Mouse (Mus musculus) common myeloid progenitor, adult 5-6 weeks (primary cell): ENCODE measurements at regions not wholly inside any gene's neighbourhood (a gene's known extent, or its start where the extent isn't known, plus 50 kb on each side); places are given as distances from the start of the nearest gene placed in this dataset.

ENCODE experiments used
- ATAC-seq: replicated peaks from 2 replicates; pipeline ENCODE4 v1.8.0; 2016; ENCODE audit warnings: low read depth, mild to moderate bottlenecking, moderate TSS enrichment, inconsistent platforms; ENCODE audit not compliant: poor library complexity, severe bottlenecking

DNA sequence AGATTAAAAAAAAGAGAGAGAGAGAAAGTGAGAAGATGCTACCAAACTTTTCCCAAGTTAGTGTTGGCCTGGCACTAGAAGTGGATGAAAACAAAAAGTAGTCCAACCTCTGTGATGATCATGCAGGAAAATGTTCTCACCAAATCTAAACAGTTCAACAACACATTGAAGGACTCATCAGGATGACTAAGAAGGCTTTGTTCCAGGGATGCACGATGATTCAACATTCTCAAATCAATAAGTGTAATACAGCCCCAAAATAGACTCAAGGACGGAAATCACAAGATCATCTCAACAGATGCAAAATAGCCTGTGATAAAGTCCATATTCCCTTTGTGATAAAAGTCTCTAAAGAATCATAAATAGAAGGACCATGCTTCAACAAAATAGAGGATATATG, 106.3 kb downstream of the Cysltr2 start:
- no peak for ATAC-seq

DNA sequence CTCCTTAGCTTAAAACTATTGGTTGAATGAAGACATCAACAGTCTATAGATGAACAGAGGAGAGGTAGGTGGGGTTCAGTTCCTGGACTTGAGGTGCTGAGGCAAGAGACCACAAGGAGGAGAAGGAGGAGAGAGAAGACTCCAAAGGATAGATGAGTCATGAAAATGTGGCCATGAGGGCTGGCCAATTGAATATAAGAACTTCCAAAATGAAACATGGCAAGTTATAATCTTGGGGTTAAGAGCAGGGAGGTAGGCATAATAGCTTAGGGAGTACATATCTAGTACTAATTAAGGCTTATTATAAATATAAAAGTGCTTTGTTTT, 109.9 kb downstream of the Cysltr2 start:
- ATAC-seq, result peak; percentile 52

DNA sequence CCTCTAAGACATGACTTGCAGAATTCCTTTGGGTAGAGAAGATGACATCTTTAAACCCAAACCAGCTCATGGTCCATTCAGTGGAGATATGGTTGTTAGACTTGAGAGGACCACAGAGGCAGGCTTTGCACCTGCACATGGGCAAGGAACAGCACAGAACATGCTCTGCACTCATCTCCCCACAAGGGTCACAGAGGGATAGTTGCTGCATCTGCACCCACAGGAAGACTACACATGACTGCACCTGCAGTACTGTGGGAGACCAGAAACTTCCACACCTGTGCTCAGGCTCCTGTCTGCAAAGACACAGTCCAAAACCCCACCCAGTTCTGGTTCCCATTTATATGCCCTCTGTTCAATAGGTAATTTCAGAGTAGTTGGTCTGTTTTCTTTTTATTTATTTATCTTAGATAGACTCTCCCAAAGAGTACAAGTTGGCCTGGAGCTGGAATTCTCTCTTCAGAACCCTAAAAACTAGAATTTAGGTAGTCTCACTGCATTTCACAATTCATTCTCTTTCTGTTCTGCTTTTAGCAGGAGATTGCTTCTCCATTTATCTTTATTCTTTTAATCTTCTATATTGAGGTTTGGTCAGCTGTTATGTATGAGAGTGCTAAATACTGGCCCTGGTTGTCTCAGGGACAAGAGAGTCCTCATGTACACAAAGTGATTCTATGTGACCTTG, 110.4 kb downstream of the Cysltr2 start:
- peak; percentile 52 for ATAC-seq

DNA sequence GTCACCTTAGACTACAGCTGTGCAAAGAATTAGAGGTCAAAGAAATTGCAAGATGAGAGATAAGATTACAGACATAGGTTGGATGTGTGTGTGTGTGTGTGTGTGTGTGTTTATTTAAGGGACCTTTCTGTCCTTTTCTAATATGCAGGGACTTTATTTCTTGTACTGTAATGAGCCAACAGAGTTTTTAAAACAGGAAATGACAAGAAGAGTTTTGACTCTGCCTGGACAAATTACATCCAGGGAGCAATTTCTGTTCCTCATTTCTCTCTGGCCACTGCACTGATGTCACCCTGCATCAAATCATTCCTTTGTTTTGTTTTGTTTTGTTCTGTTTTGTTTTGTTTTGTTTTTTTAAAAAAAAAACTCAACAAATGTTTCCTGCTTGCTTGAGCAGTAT, 115.3 kb downstream of the Cysltr2 start:
- peak; percentile 81 for ATAC-seq

DNA sequence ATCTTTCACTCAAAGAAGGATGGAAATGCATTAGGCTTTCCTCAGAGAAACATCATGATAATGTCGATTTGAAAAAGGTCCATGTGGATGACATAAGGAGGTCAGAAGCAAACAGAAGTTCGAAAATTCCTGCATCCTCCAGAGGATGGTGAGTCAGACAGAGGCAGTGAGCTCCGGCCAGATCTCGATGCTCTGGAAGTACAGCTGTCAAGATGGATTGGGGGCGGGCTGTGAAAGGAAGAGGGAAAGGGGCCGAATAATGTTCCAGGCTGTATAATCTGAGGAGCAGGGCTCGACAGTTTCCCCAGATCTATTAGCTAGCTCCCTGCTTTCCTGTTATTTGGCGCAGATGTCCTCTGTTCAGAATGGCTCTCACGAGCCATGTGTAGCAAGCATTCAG, 116.6 kb downstream of the Cysltr2 start:
- ATAC-seq, result no peak

DNA sequence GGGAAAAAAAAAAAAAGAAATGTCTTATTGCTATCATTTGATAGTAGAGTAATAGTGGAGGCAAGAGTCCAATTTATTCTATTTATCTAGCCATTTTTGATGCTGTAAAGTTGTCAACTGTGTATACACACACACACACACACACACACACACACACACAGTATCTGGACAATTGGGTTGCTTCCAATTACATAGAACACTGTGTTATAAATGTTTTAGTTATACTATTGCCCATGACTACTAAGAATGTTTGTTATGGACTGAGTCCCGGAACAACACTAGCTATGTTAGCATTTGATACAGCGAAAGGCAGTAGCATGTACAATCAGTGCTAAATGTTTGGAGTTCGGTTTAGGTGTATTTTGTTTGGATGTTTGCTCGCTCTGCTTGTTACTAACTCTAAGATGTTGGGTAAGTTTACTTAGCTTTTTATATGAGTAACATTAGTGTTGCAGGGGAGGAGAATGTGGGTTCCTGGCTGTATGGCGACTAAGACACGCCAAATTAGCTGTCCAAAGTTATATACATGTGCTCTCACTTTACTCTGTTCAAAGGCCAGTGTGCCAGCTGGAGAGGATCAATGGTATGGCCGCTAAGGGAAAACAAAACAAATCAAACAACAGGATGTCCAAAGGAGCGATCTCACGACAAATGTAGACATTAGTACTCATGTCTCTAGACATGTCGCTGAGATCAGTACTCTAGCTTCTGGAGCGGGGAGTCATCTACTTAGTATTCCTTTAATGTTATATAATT, 147.6 kb downstream of the Cysltr2 start:
- ATAC-seq, result no peak

DNA sequence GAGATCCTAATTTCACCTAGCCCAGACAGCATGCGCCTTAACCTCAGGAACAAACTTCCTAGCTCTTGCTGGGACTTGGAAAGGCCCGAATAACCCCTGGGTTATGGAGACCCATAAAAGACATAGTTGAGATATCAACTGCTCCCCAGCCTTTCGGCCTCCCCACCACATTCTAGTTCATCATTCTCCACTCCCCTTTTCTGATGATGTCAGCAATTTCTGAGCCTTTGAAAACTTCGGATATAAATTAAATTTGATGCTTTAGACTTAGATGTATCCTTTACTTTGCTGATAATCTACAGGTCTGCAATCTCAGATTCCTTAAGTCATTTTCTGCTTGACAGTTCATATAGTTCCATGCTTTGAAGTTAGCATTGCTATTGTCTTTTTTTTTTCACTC, 149.3 kb downstream of the Cysltr2 start:
- no peak for ATAC-seq

DNA sequence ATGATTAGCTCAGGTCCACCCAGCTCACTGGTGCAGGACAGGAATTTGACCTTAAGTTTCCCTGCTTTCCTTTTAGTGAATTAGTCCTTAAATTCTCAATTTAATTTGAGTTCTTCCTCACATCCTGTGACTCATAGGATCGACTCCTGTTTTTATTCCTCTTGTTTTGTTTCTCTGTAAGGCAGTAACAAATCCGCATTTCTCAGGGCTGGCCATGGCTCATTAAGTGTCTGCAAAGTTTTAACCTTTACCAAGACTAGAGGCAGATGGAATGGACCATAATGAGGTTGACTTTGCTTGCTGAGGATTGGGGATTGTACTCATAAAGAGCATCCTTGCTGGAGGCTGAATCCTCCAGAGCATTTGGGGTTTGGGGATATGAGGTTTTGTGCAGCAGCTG, 156.6 kb downstream of the Cysltr2 start:
- no peak for ATAC-seq

DNA sequence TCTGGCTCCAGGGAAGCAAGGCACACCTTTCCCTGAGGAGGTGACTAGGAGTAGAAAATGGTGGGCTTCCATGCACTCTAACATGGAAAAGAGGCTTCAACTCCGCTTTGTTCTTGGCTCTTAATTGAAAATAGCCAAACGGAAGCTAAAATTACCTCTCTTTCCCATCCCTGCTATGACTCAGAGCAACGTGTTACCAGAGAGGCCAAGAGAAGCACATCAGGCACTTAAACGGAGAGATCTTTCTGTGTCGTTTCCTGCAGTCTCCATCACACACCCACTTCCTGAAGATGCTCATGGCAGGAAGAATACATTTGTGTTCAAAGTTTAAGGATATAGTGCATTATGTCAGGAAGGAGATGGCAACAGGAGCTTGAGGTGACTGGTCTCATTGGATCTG, 159.3 kb downstream of the Cysltr2 start:
- no peak for ATAC-seq

DNA sequence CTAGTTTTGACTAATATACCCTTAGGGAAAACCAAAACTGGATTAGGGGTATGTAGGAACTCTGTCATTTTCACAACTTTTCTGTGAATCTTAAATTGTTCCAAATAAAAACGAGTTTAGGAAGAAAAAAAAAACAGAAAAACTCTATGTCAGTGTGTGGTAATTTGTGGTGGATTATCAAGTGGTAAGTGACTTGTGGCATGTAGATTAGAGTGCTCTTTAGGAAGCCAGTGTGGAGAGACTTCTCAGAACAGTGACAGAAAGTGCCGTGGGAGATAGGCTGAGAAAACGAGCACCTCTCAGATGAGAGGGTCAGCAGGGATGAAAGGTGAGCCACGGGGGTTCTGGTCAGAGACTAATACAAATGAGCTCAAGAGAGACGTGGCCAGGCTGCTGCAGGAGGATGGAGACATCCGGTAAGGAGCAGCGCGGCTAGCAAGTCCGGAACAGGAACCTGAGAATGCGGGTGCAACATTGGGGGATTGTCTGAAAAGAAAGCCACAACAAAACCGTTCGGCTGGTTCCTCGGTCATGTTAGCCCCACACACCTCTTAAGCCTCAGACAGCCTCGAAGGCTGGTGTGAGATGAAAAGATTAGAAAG, 161.3 kb downstream of the Cysltr2 start:
- peak; percentile 76 for ATAC-seq

DNA sequence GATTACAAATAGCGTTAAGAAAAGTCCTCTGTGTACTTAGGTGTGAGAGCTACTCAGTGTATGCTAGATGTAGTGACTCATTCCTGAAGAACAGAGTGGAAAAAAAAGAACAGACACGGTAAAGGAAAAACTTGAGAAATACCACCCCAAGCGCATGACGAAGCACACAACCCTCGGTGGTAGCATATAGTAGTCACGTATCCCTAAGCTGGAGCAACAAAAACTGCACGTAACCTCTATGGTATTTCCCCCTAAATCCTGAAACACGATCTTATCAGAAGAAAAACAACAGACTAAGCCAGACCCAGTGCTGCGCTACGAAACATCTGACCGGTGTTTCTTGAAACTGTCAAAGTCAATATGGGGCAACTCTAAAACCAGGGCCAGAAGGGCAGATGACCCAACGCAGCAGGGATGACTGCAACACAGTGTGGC, 162.0 kb downstream of the Cysltr2 start:
- 0 out of 2 replicates have a peak, but pooled peaks have one; percentile 26 for ATAC-seq

DNA sequence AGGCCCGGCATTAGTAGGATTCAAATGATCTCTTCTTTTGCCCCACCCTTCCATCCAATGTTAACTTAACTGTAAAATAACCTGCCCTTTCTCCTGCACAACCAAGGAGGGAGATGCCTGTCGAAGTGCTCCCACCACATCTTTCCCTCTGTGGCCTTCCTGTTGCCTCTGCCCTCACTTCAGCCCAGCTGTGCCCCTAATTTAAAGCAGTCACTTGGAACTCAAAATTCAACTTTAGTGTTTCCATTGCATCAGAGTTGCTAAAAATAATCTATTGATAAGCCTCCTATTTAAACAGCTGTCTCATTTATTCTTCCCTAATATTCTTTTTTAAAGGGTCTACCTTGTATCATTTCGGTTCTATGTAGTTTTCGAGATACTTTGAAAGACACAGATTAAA, 163.1 kb downstream of the Cysltr2 start:
- no peak for ATAC-seq

DNA sequence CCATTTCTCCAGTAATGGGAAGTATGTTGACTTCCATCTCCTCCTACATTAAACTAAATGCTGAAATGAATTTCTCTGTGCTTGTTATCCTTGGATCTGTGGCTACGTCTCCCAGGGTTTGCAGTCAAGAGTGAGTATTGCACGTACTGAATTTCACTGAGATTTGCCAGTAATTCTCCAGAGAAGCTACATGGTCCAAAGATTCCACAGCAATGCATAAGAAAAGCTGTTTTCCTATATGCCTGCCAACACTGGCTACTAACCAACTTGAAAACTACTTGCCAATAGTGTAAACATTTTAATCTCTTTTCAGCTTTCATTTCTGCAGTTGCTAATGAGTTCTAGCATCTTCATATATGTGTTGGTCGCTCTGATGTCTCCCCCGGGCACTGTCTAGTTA, 164.4 kb downstream of the Cysltr2 start:
- ATAC-seq, result no peak

DNA sequence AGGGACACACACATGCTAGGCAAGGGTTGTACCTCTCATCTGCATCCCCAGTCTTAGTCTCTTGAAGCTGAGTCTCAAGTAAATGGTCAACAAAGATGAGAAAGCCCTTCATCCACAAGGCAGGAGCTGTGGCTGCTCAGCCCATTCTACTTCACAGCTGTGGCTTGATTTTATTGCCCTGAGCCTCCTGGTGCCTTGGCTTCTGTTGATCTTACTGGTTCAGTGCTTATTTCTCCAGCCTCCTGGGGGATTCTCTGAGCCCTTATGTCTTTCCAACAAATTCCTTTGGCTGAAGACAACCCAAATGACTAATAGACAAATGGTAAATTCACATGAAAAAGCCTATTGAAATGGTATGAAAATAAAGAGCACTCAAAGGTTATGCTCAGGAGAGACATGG, 167.3 kb upstream of the Fndc3a start:
- no peak for ATAC-seq

DNA sequence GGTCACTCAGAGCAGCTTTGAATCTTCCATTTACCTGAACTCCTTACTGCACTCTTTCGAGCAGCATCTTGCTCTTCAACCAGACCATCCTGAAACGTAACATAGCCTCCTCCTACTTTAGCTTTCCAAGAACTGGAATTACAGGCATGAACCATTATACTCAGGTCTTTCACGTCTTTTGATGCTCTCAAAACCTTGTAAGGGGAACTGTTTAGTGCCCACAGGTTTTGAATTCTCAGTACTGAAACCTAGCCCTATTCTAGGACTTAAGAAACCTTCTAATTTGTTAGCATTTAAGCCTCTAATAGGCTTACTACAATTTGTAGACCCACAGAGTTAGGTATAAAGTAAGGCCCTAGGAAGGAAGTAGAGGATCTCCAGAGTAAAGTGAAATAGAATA, 163.7 kb upstream of the Fndc3a start:
- ATAC-seq, result no peak

DNA sequence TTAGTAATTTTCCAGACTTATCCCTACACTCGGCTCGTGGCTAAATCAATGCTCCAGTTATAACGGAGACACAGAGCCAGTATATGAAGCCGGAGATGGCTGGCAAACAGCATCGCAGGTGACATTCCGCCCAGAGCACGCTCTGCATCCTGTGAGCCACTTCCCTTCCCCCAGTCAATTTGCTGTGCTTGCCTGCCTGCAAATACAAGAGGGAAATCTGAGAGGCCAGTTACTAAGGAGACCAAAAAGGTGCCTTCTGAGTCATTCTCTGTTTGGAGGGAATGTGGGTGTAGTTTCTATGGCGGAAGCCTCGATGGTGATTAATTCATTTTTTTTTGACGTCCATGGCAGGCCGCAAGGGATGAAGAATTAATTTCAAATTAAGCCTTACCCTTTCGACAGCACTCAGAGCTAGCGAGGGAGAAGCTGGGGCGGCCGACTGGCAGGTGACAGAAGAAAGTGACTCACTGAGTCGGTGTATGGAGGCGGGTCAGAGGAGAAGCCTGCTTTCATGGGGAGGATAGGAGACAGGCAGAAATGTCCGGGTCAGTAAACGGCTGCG, 159.5 kb upstream of the Fndc3a start:
- no peak for ATAC-seq

DNA sequence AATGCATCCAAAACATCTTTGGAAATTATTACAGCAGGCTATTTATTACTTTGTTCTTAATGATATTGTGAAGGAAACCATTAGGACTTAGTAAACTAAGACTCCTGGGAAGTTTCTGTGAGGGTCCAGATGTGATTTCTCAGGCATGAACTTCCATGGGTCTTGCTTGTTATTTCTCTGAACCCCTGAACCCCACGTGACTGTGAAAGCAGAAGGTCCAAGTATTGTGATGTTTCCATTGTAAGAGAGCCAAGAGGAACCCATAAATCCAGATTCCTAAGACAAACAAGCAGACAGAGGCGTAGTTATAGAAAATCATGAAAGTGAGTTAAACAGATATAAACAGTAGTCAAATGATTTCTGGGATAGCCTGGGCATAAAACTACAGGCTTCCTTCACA, 157.1 kb upstream of the Fndc3a start:
- ATAC-seq, result no peak

DNA sequence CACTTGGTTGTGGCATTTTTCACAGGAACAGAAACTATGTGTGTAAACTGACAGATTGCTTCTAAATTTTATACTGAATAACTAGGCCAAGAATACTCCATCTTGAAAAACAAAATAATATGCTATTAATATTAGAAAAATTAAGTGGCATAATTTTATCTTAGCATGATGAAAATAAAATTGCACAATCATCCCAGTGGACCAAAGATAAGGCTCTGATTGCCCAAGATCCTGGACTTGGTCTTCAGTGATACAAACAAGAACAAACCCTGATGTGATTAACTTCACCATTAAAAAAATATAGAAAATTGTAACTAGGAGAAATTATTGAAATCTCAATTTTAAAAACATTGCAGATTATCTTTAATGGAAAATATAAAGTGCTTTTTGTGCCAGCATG, 155.7 kb upstream of the Fndc3a start:
- no peak for ATAC-seq

DNA sequence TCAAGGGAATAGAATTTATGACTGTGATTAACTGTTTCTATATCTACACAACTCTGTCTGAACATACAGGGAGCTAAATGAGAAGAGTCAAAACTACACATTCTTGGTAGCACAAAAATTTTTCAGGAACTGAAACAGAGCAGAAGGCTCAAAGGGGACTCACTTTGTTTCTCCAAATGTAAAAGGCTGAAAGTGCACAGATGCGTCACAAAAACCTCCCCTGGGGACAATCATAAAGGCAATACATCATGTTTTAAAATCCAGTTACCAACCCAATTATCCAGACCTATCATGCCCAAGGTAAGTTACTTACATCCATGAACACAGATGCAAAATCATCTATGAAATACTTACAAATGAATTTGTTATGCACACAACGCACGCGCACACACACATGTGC, 155.0 kb upstream of the Fndc3a start:
- no peak for ATAC-seq

DNA sequence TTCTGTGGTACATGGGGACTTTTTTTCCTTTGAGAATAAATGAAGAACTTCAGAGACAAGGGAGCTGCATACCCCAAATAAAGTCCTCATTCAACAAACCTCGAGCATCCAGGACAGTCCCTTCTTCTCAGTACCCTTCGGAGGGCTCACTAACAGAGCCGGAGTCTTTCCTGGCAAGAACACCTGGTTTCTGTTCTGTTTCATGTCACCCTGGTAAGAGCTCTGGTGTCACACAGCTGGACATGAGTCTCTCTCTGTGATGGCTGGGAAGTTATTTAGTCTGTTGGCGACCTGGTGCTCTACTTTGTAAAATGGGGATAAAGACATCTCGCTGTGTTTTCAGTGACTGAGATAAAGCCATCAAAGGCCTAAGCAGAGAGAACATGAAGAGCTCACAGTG, 154.3 kb upstream of the Fndc3a start:
- no peak for ATAC-seq

DNA sequence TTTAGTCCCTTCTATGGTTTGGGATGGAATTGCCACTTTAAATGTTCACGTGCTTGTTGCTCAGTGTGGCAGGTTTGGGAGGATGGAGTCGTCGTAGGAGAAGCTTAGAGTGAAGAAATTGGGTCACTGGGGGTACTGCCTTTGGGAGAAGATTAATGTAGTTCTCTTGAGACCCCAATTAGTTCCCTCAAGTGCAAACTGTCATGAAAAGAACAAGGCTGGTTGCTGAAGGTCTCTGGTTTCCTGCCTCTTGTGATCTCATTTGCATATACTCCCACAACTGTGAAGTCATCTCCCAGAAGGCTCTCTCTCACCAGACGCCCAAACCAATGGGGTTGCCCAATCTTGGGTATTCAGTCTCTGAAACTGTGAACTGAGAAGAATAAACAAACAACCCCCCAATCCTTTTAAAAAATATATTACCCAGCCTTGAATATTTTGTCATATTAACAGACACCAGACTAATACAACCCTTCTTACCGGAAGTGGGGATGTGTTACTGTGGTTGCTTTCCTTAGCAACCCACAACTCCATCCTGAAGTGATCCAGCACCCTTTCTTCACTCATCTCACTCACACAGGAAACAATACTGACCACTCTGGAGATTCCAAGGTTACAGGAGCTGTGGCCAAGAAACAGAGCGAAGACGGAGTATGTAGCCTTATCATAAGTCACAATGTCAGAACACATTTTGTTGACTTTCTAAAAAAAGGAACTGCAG, 153.2 kb upstream of the Fndc3a start:
- peak; percentile 73 for ATAC-seq
